Mouse (Mus musculus) CH12.LX (cell line): ENCODE measurements around the gene Cib1. TPM values are rescaled to one million over a fixed set of nuclear protein-coding genes. Genes with fewer than 3 reads are reported as not detected.
A peak's percentile ranks its signal among the peaks of the same experiment; 100 is the strongest.

Experiments
- DNase-seq: peaks from one replicate; pipeline ENCODE4 v3.0.0-alpha.2; 2013; ENCODE audit errors: extremely low read depth
- H3K27ac ChIP-seq: 2 replicates; pipeline ENCODE4 v1.5.1; 2012; ENCODE audit warnings: low read depth, mild to moderate bottlenecking, control low read depth, moderate library complexity; ENCODE audit not compliant: insufficient read depth
- H3K27me3 ChIP-seq: replicated peaks from 2 replicates; pipeline ENCODE3; 2012; ENCODE audit warnings: inconsistent platforms
- H3K36me3 ChIP-seq, 2 experiments: replicated peaks in 1 of 2; 2 replicates each; pipeline versions ENCODE3 to v1.6.1; 2012; ENCODE audit warnings: inconsistent platforms in 1 of 2, low read length in 1 of 2, mild to moderate bottlenecking in 1 of 2, mixed read lengths in 1 of 2, moderate library complexity in 1 of 2; ENCODE audit not compliant: control insufficient read depth in 1 of 2, insufficient read depth in 1 of 2
- H3K4me1 ChIP-seq, 2 experiments: 2 replicates each; pipeline ENCODE4 v1.6.1; 2012; ENCODE audit warnings: inconsistent platforms in 1 of 2, moderate library complexity in 1 of 2; ENCODE audit not compliant: insufficient read depth in 2 of 2, control insufficient read depth in 1 of 2
- H3K4me2 ChIP-seq: 2 replicates; pipeline ENCODE4 v1.6.1; 2012; ENCODE audit warnings: low read depth, mild to moderate bottlenecking, control low read depth; ENCODE audit not compliant: poor library complexity, insufficient read depth, severe bottlenecking
- H3K4me3 ChIP-seq, 3 experiments: fragments of 150-350 bp in 1 of 3; sonication (generic) in 1 of 3; replicated peaks in 1 of 3; 2 replicates each; pipeline versions ENCODE3 to v1.5.1; 2011 to 2012; ENCODE audit warnings: low read depth in 2 of 3, low read length in 2 of 3, mild to moderate bottlenecking in 2 of 3, moderate library complexity in 2 of 3, control low read depth in 1 of 3, improper control_type of control experiment in 1 of 3, inconsistent platforms in 1 of 3, mixed read lengths in 1 of 3; ENCODE audit not compliant: poor library complexity in 1 of 3
- H3K79me2 ChIP-seq: replicated peaks from 2 replicates; pipeline ENCODE4 v1.6.1; 2012; ENCODE audit warnings: mild to moderate bottlenecking, moderate library complexity; ENCODE audit not compliant: control insufficient read depth, poor library complexity, insufficient read depth, severe bottlenecking; ENCODE audit errors: extremely low read depth
- H3K9ac ChIP-seq: 2 replicates; pipeline ENCODE4 v1.6.1; 2012; ENCODE audit warnings: low read depth, mild to moderate bottlenecking, control low read depth, moderate library complexity; ENCODE audit not compliant: insufficient read depth
- H3K9me3 ChIP-seq: replicated peaks from 2 replicates; pipeline ENCODE3; 2012; ENCODE audit warnings: low read length, inconsistent platforms, mixed read lengths
- BHLHE40 ChIP-seq: IDR thresholded peaks from 2 replicates; pipeline ENCODE4 v1.6.1; 2011; ENCODE audit warnings: mild to moderate bottlenecking, low read depth, low read length, improper control_type of control experiment
- CHD1 ChIP-seq: IDR thresholded peaks from 2 replicates; pipeline ENCODE4 v1.6.1; 2012; ENCODE audit warnings: low read depth, low read length, improper control_type of control experiment, inconsistent platforms
- CHD2 ChIP-seq: IDR thresholded peaks from 2 replicates; pipeline ENCODE4 v1.6.1; 2011; ENCODE audit warnings: low read length, improper control_type of control experiment
- CTCF ChIP-seq, 2 experiments: IDR thresholded peaks in 1 of 2; conservative IDR thresholded peaks in 1 of 2; 2 replicates each; pipeline ENCODE4 v1.5.1; 2011 to 2012; ENCODE audit warnings: low read depth in 2 of 2, low read length in 2 of 2, improper control_type of control experiment in 1 of 2, inconsistent platforms in 1 of 2, mild to moderate bottlenecking in 1 of 2, moderate library complexity in 1 of 2
- E2F4 ChIP-seq: IDR thresholded peaks from 2 replicates; pipeline ENCODE4 v1.6.1; 2011; ENCODE audit warnings: low read depth, low read length, improper control_type of control experiment; ENCODE audit not compliant: insufficient replicate concordance
- ELF1 ChIP-seq: IDR thresholded peaks from 2 replicates; pipeline ENCODE4 v1.6.1; 2014; ENCODE audit warnings: low read depth, mild to moderate bottlenecking, inconsistent platforms, low read length, improper control_type of control experiment
- EP300 ChIP-seq: IDR thresholded peaks from 2 replicates; pipeline ENCODE4 v1.6.1; 2011; ENCODE audit warnings: low read length, improper control_type of control experiment
- ETS1 ChIP-seq: conservative IDR thresholded peaks from 2 replicates; pipeline ENCODE4 v1.6.1; 2012; ENCODE audit warnings: low read depth, mild to moderate bottlenecking, inconsistent platforms, low read length, improper control_type of control experiment, moderate library complexity
- GABPA ChIP-seq: IDR thresholded peaks from 2 replicates; pipeline ENCODE4 v1.6.1; 2012; ENCODE audit warnings: low read depth, low read length, improper control_type of control experiment, inconsistent platforms; ENCODE audit not compliant: insufficient replicate concordance
- HCFC1 ChIP-seq: IDR thresholded peaks from 2 replicates; pipeline ENCODE4 v1.6.1; 2012; ENCODE audit warnings: low read depth, mild to moderate bottlenecking, inconsistent platforms, low read length, improper control_type of control experiment
- IRF4 ChIP-seq: IDR thresholded peaks from 2 replicates; pipeline ENCODE4 v1.6.1; 2014; ENCODE audit warnings: low read depth, mild to moderate bottlenecking, inconsistent platforms, low read length, improper control_type of control experiment
- JUN ChIP-seq: IDR thresholded peaks from 2 replicates; pipeline ENCODE4 v1.6.1; 2011; ENCODE audit warnings: low read depth, mild to moderate bottlenecking, low read length, improper control_type of control experiment, moderate library complexity; ENCODE audit not compliant: insufficient read depth
- JUND ChIP-seq: conservative IDR thresholded peaks from 2 replicates; pipeline ENCODE4 v1.6.1; 2011; ENCODE audit warnings: low read depth, low read length, improper control_type of control experiment
- KAT2A ChIP-seq: IDR thresholded peaks from 2 replicates; pipeline ENCODE4 v1.6.1; 2012; ENCODE audit warnings: low read length, improper control_type of control experiment, inconsistent platforms; ENCODE audit not compliant: insufficient replicate concordance
- MAFK ChIP-seq: IDR thresholded peaks from 2 replicates; pipeline ENCODE4 v1.6.1; 2011; ENCODE audit warnings: low read length, improper control_type of control experiment; ENCODE audit not compliant: insufficient replicate concordance
- MAX ChIP-seq: IDR thresholded peaks from 2 replicates; pipeline ENCODE4 v1.6.1; 2011; ENCODE audit warnings: low read length, improper control_type of control experiment
- MAZ ChIP-seq: IDR thresholded peaks from 2 replicates; pipeline ENCODE4 v1.6.1; 2012; ENCODE audit warnings: low read depth, mild to moderate bottlenecking, inconsistent platforms, low read length, improper control_type of control experiment, moderate library complexity
- MEF2A ChIP-seq: IDR thresholded peaks from 2 replicates; pipeline ENCODE4 v1.6.1; 2014; ENCODE audit warnings: low read depth, mild to moderate bottlenecking, inconsistent platforms, low read length, improper control_type of control experiment, borderline replicate concordance
- MXI1 ChIP-seq: IDR thresholded peaks from 2 replicates; pipeline ENCODE4 v1.6.1; 2011; ENCODE audit warnings: mild to moderate bottlenecking, low read depth, low read length, improper control_type of control experiment
- MYC ChIP-seq: IDR thresholded peaks from 2 replicates; pipeline ENCODE4 v1.6.1; 2011; ENCODE audit warnings: low read depth, mild to moderate bottlenecking, improper control_type of control experiment, low read length
- NELFE ChIP-seq: IDR thresholded peaks from 2 replicates; pipeline ENCODE4 v1.6.1; 2011; ENCODE audit warnings: low read depth, low read length, improper control_type of control experiment
- NRF1 ChIP-seq: IDR thresholded peaks from 2 replicates; pipeline ENCODE4 v1.6.1; 2014; ENCODE audit warnings: low read depth, mild to moderate bottlenecking, inconsistent platforms, low read length, improper control_type of control experiment, moderate library complexity
- PAX5 ChIP-seq: IDR thresholded peaks from 2 replicates; pipeline ENCODE4 v1.6.1; 2012; ENCODE audit warnings: low read length, inconsistent platforms, mixed read lengths
- POLR2A ChIP-seq: IDR thresholded peaks from 2 replicates; pipeline ENCODE4 v1.6.1; 2011; ENCODE audit warnings: low read depth, mild to moderate bottlenecking, improper control_type of control experiment, low read length
- POLR2AphosphoS2 ChIP-seq: IDR thresholded peaks from 2 replicates; pipeline ENCODE4 v1.6.1; 2011; ENCODE audit warnings: low read depth, low read length, improper control_type of control experiment
- RAD21 ChIP-seq: IDR thresholded peaks from 2 replicates; pipeline ENCODE4 v1.6.1; 2011; ENCODE audit warnings: low read depth, mild to moderate bottlenecking, low read length, improper control_type of control experiment, moderate library complexity
- RCOR1 ChIP-seq: conservative IDR thresholded peaks from 2 replicates; pipeline ENCODE4 v1.6.1; 2012; ENCODE audit warnings: low read depth, mild to moderate bottlenecking, inconsistent platforms, low read length, improper control_type of control experiment
- SIN3A ChIP-seq: IDR thresholded peaks from 2 replicates; pipeline ENCODE4 v1.6.1; 2012; ENCODE audit warnings: low read length, improper control_type of control experiment, inconsistent platforms
- SMC3 ChIP-seq: IDR thresholded peaks from 2 replicates; pipeline ENCODE4 v1.6.1; 2011; ENCODE audit warnings: low read depth, low read length, improper control_type of control experiment
- TBP ChIP-seq: conservative IDR thresholded peaks from 2 replicates; pipeline ENCODE4 v1.6.1; 2011; ENCODE audit warnings: low read depth, low read length, improper control_type of control experiment
- TCF12 ChIP-seq: IDR thresholded peaks from 2 replicates; pipeline ENCODE4 v1.6.1; 2014; ENCODE audit warnings: low read depth, mild to moderate bottlenecking, inconsistent platforms, low read length, improper control_type of control experiment
- UBTF ChIP-seq: IDR thresholded peaks from 2 replicates; pipeline ENCODE4 v1.6.1; 2012; ENCODE audit warnings: low read depth, mild to moderate bottlenecking, inconsistent platforms, low read length, improper control_type of control experiment, moderate library complexity
- USF1 ChIP-seq: IDR thresholded peaks from 2 replicates; pipeline ENCODE4 v1.6.1; 2014; ENCODE audit warnings: low read depth, mild to moderate bottlenecking, inconsistent platforms, low read length, improper control_type of control experiment
- USF2 ChIP-seq: conservative IDR thresholded peaks from 2 replicates; pipeline ENCODE4 v1.6.1; 2011; ENCODE audit warnings: low read depth, low read length, improper control_type of control experiment
- ZC3H11A ChIP-seq: IDR thresholded peaks from 2 replicates; pipeline ENCODE4 v1.6.1; 2012; ENCODE audit warnings: low read depth, mild to moderate bottlenecking, inconsistent platforms, low read length, improper control_type of control experiment
- ZKSCAN1 ChIP-seq: IDR thresholded peaks from 2 replicates; pipeline ENCODE4 v1.6.1; 2012; ENCODE audit warnings: low read depth, inconsistent platforms, low read length, improper control_type of control experiment, borderline replicate concordance
- ZMIZ1 ChIP-seq: IDR thresholded peaks from 2 replicates; pipeline ENCODE4 v1.6.1; 2012; ENCODE audit warnings: low read depth, mild to moderate bottlenecking, inconsistent platforms, low read length, improper control_type of control experiment
- ZNF384 ChIP-seq: IDR thresholded peaks from 2 replicates; pipeline ENCODE4 v1.6.1; 2012; ENCODE audit warnings: low read depth, low read length, improper control_type of control experiment, inconsistent platforms
- dilution Hi-C: fragments of 300-500 bp; cut with MboI; formaldehyde crosslinking; loops from 2 replicates; pipeline ENCODE4 v1.14.3; 2020; ENCODE audit warnings: low sequenced_read_pairs; ENCODE audit not compliant: extremely low pct_unique_long_range_greater_than_20kb, extremely low pct_ligation_motif_present
- in situ Hi-C: fragments of 300-500 bp; cut with MboI; formaldehyde crosslinking; loops from 3 replicates; pipeline ENCODE4 v1.14.3; 2019; ENCODE audit warnings: low sequenced_read_pairs, low pct_ligation_motif_present, low pct_unique_long_range_greater_than_20kb, mixed read lengths
- polyA plus RNA-seq: library from polyadenylated mRNA; unstranded; fragments of >175 nt; gene quantifications from 2 replicates; pipeline ENCODE4 v1.2.1, GENCODE M21; 2012; ENCODE audit warnings: low read depth; ENCODE audit not compliant: insufficient read length
- total RNA-seq, 2 experiments: library from RNA; depleted of rRNA; stranded (reverse); fragments of 300-350 nt in 1 of 2; fragments of >200 nt in 1 of 2; gene quantifications; 2 replicates each; pipeline ENCODE4 v1.2.3; 2012 to 2014

The Cib1 gene
- total and polyA plus RNA-seq, 3 experiments: 29.1 to 73.1 (median 48.1) TPM

DNA sequence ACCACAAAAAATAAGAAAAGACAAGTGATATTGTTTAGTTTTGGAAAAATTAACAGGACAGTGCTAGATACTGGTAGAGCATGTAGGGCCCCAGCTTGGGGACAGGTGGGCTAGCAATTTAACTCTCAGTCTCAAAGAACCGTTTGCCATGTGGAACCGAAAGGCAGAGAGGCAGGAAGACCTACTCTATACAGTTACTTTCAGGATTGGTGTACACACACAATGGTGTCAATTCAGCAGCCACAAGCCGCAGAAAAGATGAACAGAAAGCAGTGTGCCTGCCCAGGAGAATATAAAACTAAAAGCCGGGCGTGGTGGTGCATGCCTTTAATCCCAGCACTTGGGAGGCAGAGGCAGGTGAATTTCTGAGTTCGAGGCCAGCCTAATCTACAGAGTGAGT, 52.8 kb downstream of the Cib1 start:
- in situ Hi-C loops: no loop called here
- peaks cover 26% of the 10 kb centered on the region for H3K9me3 ChIP-seq
- peak overlapping the region; percentile 76 for H3K27ac ChIP-seq
- H3K4me1 ChIP-seq: peaks cover 20 to 61% of the 10 kb centered on the region in 2 experiments
- peak; percentile 93 for DNase-seq
- peaks cover 2% of the 10 kb centered on the region for H3K27me3 ChIP-seq
- no peak overlapping the region for H3K9ac ChIP-seq
- H3K36me3 ChIP-seq: no peaks in the 10 kb centered on the region
- TF ChIP-seq PAX5: no peak
- no peak for TF ChIP-seq NRF1
- no peak for TF ChIP-seq E2F4
- 0 out of 2 replicates have a peak, but pooled peaks have one; percentile 44 for TF ChIP-seq ZMIZ1
- peak; percentile 51; the same call in 1 of the 2 replicates for TF ChIP-seq ELF1
- TF ChIP-seq NELFE: peak; percentile 24; the same call in 1 of the 2 replicates
- peak; percentile 8 for TF ChIP-seq RAD21
- TF ChIP-seq TBP: peak; percentile 78; the same call in 1 of the 2 replicates
- no peak for TF ChIP-seq GABPA
- peak; percentile 60 for TF ChIP-seq JUND
- peak; percentile 93 for TF ChIP-seq BHLHE40
- no peak for TF ChIP-seq ZKSCAN1
- peak; percentile 99 for TF ChIP-seq IRF4
- peak; percentile 95 for TF ChIP-seq CHD1
- peak; percentile 75; the same call in 1 of the 2 replicates for TF ChIP-seq MXI1
- no peak for TF ChIP-seq KAT2A
- no peak for TF ChIP-seq POLR2AphosphoS2
- peak; percentile 91 for TF ChIP-seq ETS1
- TF ChIP-seq TCF12: peak; percentile 98
- no peak for TF ChIP-seq ZC3H11A
- peak; percentile 95; the same call in 1 of the 2 replicates for TF ChIP-seq MEF2A
- TF ChIP-seq MAFK: peak; percentile 94
- TF ChIP-seq POLR2A: no peak
- peak; percentile 64 for TF ChIP-seq ZNF384
- TF ChIP-seq JUN: peak; percentile 66; the same call in 1 of the 2 replicates
- peak; percentile 91 for TF ChIP-seq MAZ
- TF ChIP-seq EP300: peak; percentile 99
- no peak for TF ChIP-seq USF1
- peak; percentile 89 for TF ChIP-seq SIN3A
- TF ChIP-seq MAX: peak; percentile 93
- TF ChIP-seq RCOR1: peak; percentile 99
- TF ChIP-seq UBTF: no peak
- TF ChIP-seq CTCF (conservative IDR thresholded peaks at IDR 0.05 in 1 of 2, IDR thresholded peaks at IDR 0.05 in 1 of 2; ENCODE audit: low read depth in 2 of 2, low read length in 2 of 2): no peak
- TF ChIP-seq CHD2: peak; percentile 91
- no peak for TF ChIP-seq USF2
- TF ChIP-seq MYC: peak; percentile 91
- TF ChIP-seq HCFC1: peak; percentile 23; the same call in 1 of the 2 replicates
- TF ChIP-seq SMC3: no peak; the same call in none of the 2 replicates
- no peak overlapping the region for H3K4me3 ChIP-seq
- no peaks in the 10 kb centered on the region for H3K79me2 ChIP-seq
- H3K4me2 ChIP-seq: no peak overlapping the region
- dilution Hi-C loops: no loop called here
